Mouse (Mus musculus) forebrain, embryonic 13.5 days (tissue): Measurements from ENCODE around the gene Tbata. TPM values are rescaled to one million over a fixed set of nuclear protein-coding genes. Genes with fewer than 3 reads are reported as not detected.
A peak's percentile ranks its signal among the peaks of the same experiment; 100 is the strongest.

Experiments
- ATAC-seq: fragments of 200-750 bp; cut with Nextera tagmentation; 2 replicates; pipeline ENCODE4 v1.8.0; 2017
- H3K27ac ChIP-seq: fragments of 300-500 bp; sonication (generic); 2 replicates; pipeline ENCODE4 v1.5.1; 2015; ENCODE audit warnings: inconsistent platforms, mild to moderate bottlenecking, moderate library complexity
- H3K27me3 ChIP-seq: fragments of 300-500 bp; sonication (generic); 2 replicates; pipeline ENCODE4 v1.6.1; 2015; ENCODE audit warnings: mild to moderate bottlenecking, inconsistent platforms
- H3K36me3 ChIP-seq: fragments of 300-500 bp; sonication (generic); 2 replicates; pipeline ENCODE4 v1.6.1; 2015; ENCODE audit warnings: mild to moderate bottlenecking, inconsistent platforms; ENCODE audit not compliant: poor library complexity, severe bottlenecking
- H3K4me1 ChIP-seq: fragments of 300-500 bp; sonication (generic); 2 replicates; pipeline ENCODE4 v1.6.1; 2015; ENCODE audit warnings: inconsistent platforms
- H3K4me2 ChIP-seq: fragments of 300-500 bp; sonication (generic); 2 replicates; pipeline ENCODE4 v1.6.1; 2015; ENCODE audit warnings: inconsistent platforms, mild to moderate bottlenecking, moderate library complexity
- H3K4me3 ChIP-seq: fragments of 300-500 bp; sonication (generic); 2 replicates; pipeline ENCODE4 v1.5.1; 2015; ENCODE audit warnings: mild to moderate bottlenecking, inconsistent platforms
- H3K9ac ChIP-seq: fragments of 300-500 bp; sonication (generic); 2 replicates; pipeline ENCODE4 v1.6.1; 2015; ENCODE audit warnings: mild to moderate bottlenecking, inconsistent platforms
- H3K9me3 ChIP-seq: fragments of 300-500 bp; sonication (generic); replicated peaks from 2 replicates; pipeline ENCODE4 v1.6.1; 2016; ENCODE audit warnings: inconsistent platforms
- WGBS: fragments of 180-500 bp; shearing (Covaris S2); methylation state at CpG from one replicate; pipeline ENCODE4 v1.1.7; 2015; 5-methylcytosine and 5-hydroxymethylcytosine counted together
- polyA plus RNA-seq: library from polyadenylated mRNA; unstranded; fragments of >200 nt; fragmentation: Nextera tagmentation; extraction: Ambion mirVana; gene quantifications from 2 replicates; pipeline ENCODE4 v1.2.1, GENCODE M21; 2015

Gene Tbata
- polyA plus RNA-seq, 1 experiment from 2014 or later: 0.85 TPM

GRCm38 (mm10) chr10:61147157-61148040, 24.4 kb upstream of the Tbata start, which contains the start of gene Sgpl1:
Sgpl1 (minus strand) TSS chr10:61147703.
- Histone ChIP-seq H3K4me3 (peak within 1 kb of the TSS; percentile 88), H3K9ac (peak within 1 kb of the TSS; percentile 96), H3K36me3 (0 out of 2 replicates have a peak, but pooled peaks cover 3% of the 10 kb centered on the region), H3K27me3 (no peaks in the 10 kb centered on the region), H3K9me3 (no peaks in the 10 kb centered on the region), H3K4me1 (peaks cover 10% of the 10 kb centered on the region), H3K4me2 (peak within 1 kb of the TSS; percentile 93), H3K27ac (peak within 1 kb of the TSS; percentile 97)
- WGBS: under 1% methylated on average over 78 of the region's 82 CpGs
- peak; percentile 89 for ATAC-seq

DNA sequence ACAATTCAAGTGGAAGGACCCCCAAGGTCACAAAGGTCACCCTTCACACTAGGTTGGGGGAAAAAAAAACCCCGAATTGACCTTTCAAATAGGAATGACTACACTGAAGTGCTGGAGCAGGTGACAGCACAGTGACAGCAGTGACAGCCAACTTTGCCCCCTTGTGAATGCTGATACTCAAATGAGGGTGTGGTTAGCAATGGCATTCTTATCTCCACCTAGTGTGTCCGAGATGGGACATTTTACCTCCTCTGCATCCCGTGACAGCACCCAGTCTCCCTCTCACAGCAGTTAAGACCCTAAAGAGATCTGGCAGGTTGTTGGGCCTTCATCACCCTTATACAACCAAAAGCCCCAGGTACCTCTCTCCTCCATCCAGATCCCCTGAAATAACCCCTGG, 22.3 kb upstream of the Tbata start:
- no peaks in the 10 kb centered on the region for H3K27me3 ChIP-seq
- no peak overlapping the region for H3K9ac ChIP-seq
- no peaks in the 10 kb centered on the region for H3K36me3 ChIP-seq
- no peaks in the 10 kb centered on the region for H3K9me3 ChIP-seq
- WGBS: 88% methylated on average over 3 of the region's 3 CpGs
- no peak for ATAC-seq
- no peak overlapping the region for H3K27ac ChIP-seq
- H3K4me2 ChIP-seq: no peak overlapping the region
- peaks cover 8% of the 10 kb centered on the region for H3K4me1 ChIP-seq
- H3K4me3 ChIP-seq: no peak overlapping the region

DNA sequence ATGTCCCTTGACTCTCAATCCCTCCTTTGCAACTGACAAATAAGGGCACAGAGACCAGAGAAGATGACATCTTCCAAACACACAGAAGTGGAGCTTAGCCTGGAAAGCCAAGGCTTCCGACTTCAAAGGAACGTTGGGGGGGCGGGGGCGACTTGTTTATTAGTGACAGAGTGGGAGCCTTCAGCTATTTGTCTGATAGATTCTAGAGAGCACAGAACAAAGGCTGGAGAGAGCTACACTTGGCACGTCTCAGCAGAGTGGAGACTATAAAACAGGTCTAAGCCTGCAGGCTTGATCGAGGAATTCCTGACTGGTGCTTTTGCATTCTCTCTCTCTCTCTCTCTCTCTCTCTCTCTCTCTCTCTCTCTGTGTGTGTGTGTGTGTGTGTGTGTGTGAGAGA, 21.1 kb upstream of the Tbata start:
- Histone ChIP-seq H3K4me3 (no peak overlapping the region), H3K4me1 (peaks cover 1% of the 10 kb centered on the region), H3K4me2 (no peak overlapping the region), H3K27me3 (no peaks in the 10 kb centered on the region), H3K36me3 (no peaks in the 10 kb centered on the region), H3K9me3 (no peaks in the 10 kb centered on the region), H3K9ac (no peak overlapping the region; the same call in 1 of the 2 replicates), H3K27ac (no peak overlapping the region)
- 55% methylated on average over 6 of the region's 6 CpGs for WGBS
- ATAC-seq: no peak

DNA sequence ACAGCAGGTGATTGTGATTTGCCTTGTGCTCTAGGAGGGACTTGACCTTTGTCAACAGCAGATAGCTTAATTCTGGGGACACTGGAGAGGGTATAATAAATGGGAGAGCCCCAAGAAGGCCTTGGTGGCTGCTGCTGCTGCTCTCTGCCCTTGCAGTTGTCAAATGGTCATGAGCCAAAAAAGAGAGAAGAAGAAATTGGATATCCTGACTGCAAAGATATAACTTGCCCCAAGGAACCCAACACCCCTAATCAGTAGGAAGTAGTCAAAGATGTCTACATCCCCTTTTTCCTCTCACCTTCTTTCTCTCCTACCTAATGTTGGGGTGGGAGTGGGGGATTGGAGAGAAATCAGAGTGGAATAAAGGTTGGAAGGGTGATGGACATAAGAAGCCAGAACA, 19.6 kb upstream of the Tbata start:
- no peak for ATAC-seq

DNA sequence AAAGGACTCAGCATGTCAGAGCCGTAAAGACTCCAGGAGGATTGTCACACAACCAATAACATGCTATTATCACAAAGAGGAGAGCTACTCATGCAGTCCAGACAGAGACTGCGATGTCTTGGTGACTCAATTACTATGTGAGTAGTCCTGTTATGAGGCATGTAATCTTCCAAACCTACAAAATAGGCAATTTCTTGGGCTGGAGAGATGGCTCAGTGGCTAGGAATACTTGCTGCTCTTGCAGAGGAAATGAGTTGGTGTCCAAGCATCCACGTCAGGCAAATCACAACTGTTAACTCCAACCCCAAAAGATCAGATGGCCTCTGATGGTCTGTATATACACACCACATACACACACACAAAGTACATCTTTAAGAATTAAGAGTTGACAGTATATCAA, 16.1 kb upstream of the Tbata start:
- ATAC-seq: no peak
- Histone ChIP-seq H3K27ac (no peak overlapping the region), H3K9me3 (no peaks in the 10 kb centered on the region), H3K4me1 (no peaks in the 10 kb centered on the region), H3K27me3 (no peaks in the 10 kb centered on the region), H3K36me3 (no peaks in the 10 kb centered on the region), H3K4me2 (no peak overlapping the region), H3K4me3 (no peak overlapping the region), H3K9ac (no peak overlapping the region)
- WGBS: 86% methylated on average over 3 of the region's 3 CpGs

More for the DNA sequence above, 19.6 kb upstream of the Tbata start:
- Histone ChIP-seq H3K9ac (no peak overlapping the region), H3K4me3 (no peak overlapping the region), H3K27ac (no peak overlapping the region), H3K27me3 (no peaks in the 10 kb centered on the region), H3K4me1 (no peaks in the 10 kb centered on the region), H3K9me3 (no peaks in the 10 kb centered on the region), H3K36me3 (no peaks in the 10 kb centered on the region), H3K4me2 (no peak overlapping the region)

DNA sequence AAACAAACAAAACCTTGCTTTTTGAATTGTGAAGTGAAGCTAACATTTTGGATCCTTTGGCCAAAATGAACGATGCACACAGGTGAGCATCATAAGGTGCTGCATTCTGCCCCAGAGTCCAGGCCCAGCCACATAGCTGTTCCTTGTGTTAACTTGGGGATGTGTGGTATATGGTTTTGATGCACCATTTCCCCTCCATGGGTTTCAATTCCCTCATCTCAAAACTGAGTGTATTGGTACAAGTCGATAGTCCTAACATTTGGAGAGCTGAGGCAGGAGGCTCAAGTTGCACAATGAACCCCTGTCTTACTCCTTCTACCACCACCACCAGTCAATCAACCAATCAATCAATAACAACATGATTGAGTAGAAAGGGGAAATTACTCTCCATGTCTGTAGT, 15.3 kb upstream of the Tbata start:
- H3K27me3 ChIP-seq: no peaks in the 10 kb centered on the region
- no peak overlapping the region for H3K9ac ChIP-seq
- no peaks in the 10 kb centered on the region for H3K9me3 ChIP-seq
- H3K4me3 ChIP-seq: no peak overlapping the region
- H3K4me1 ChIP-seq: no peaks in the 10 kb centered on the region
- no peak overlapping the region for H3K27ac ChIP-seq
- 91% methylated on average over 2 of the region's 2 CpGs for WGBS
- no peak for ATAC-seq
- H3K36me3 ChIP-seq: no peaks in the 10 kb centered on the region
- no peak overlapping the region for H3K4me2 ChIP-seq

DNA sequence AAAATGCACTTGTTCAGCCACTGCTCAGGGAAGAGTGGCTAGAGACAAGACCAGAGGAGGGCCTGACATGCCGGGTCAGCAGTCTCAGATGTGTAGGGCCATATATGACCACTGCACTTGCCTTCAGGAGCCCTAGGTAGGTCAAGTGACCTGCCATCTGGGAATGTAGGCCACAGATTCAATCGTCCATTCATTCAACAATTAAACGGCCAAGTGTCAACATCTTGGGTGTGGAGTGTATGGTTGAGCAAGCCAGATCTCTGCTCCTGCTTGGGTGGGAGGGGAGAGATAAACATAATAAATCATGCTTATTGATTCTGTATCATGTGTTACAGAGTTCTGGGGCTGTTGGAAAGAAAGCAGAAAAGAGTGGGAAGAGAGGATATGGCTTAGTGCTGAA, 13.2 kb upstream of the Tbata start:
- Histone ChIP-seq H3K4me2 (no peak overlapping the region), H3K9me3 (no peaks in the 10 kb centered on the region), H3K9ac (no peak overlapping the region), H3K4me1 (no peaks in the 10 kb centered on the region), H3K27ac (no peak overlapping the region), H3K36me3 (no peaks in the 10 kb centered on the region), H3K27me3 (no peaks in the 10 kb centered on the region), H3K4me3 (no peak overlapping the region)
- ATAC-seq: no peak
- WGBS: 89% methylated on average over 3 of the region's 3 CpGs

DNA sequence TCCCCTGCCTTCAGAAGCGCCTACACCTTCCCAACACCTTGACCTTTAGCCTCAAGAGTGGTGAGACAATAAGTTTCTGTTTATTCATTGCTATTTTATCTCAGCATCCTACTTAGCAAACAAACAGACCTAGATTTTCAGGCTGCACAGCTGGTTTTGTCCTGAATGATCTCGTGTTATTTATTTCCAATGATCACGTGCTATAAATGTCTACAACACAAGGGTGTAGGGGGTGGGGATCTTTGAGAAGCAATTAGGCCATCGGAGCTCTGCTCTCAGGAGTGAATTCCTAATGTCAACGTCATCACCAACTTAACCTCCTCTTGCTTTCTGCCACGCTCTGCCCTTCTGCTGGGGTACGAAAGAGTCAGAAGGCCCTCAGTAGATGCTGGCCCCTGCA, 11.7 kb upstream of the Tbata start:
- Histone ChIP-seq H3K36me3 (no peaks in the 10 kb centered on the region), H3K27me3 (no peaks in the 10 kb centered on the region), H3K4me2 (no peak overlapping the region), H3K27ac (no peak overlapping the region), H3K4me3 (no peak overlapping the region), H3K4me1 (no peaks in the 10 kb centered on the region), H3K9ac (no peak overlapping the region), H3K9me3 (no peaks in the 10 kb centered on the region)
- ATAC-seq: no peak
- WGBS: 91% methylated on average over 7 of the region's 7 CpGs

- Histone ChIP-seq H3K27ac (no peak overlapping the region), H3K9me3 (no peaks in the 10 kb centered on the region), H3K36me3 (no peaks in the 10 kb centered on the region), H3K9ac (no peak overlapping the region), H3K4me1 (no peaks in the 10 kb centered on the region), H3K4me2 (no peak overlapping the region), H3K27me3 (no peaks in the 10 kb centered on the region), H3K4me3 (no peak overlapping the region)
- WGBS: 78% methylated on average over 4 of the region's 4 CpGs
- ATAC-seq: no peak
These were observed 11.1 kb upstream of the Tbata start for GRCm38 (mm10) chr10:61160671-61161070.

DNA sequence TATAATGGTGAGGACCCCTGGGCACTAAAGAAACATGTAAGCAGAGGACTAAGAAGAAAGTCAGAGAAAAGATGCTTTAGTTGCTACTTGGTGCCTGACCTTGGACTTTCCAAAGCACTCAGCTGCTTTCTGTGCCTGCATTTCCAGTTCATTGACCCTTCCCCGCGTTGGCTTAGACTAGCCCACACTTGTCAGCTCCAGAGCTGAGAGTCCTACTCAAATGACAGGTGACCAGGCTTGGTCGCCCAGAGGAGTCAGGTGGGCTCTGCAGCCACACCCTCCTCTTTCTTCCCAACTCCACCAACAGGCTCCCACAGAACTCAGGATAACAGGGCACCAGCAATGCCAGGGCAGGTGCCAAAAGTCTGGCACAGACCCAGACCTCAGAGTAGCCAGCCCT, 9.4 kb upstream of the Tbata start:
- H3K4me3 ChIP-seq: no peak overlapping the region
- H3K4me1 ChIP-seq: no peaks in the 10 kb centered on the region
- H3K27ac ChIP-seq: no peak overlapping the region
- no peaks in the 10 kb centered on the region for H3K27me3 ChIP-seq
- H3K4me2 ChIP-seq: no peak overlapping the region
- WGBS: 73% methylated on average over 3 of the region's 3 CpGs
- ATAC-seq: no peak
- H3K9me3 ChIP-seq: no peaks in the 10 kb centered on the region
- no peak overlapping the region for H3K9ac ChIP-seq
- H3K36me3 ChIP-seq: no peaks in the 10 kb centered on the region

- 69% methylated on average over 9 of the region's 9 CpGs for WGBS
- H3K4me2 ChIP-seq: no peak overlapping the region
- no peak overlapping the region for H3K9ac ChIP-seq
- no peak overlapping the region for H3K4me3 ChIP-seq
- no peaks in the 10 kb centered on the region for H3K36me3 ChIP-seq
- H3K27me3 ChIP-seq: no peaks in the 10 kb centered on the region
- ATAC-seq: no peak
- no peak overlapping the region for H3K27ac ChIP-seq
- H3K4me1 ChIP-seq: no peaks in the 10 kb centered on the region
- H3K9me3 ChIP-seq: no peaks in the 10 kb centered on the region
These were observed 4.2 kb upstream of the Tbata start for GRCm38 (mm10) chr10:61167333-61168096.

DNA sequence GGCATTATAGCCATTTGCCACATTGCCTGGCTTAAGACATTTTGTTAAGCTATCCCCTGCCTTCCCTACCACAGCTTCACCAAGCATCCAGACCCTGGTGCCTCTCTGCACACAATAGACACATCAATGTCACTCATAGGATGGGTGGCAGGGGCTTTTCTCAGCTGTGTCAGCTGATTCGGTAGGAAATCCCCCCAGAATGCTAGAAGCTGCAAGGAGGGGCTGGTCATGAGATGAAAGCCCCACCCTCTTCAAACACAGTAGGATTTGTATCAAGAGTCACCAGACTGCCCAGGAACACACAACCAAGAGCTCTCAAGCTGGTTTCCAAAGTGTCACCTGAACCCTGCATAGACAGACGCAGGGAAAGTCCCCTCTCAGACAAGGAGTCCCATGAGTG, 3.4 kb upstream of the Tbata start:
- no peak overlapping the region for H3K9ac ChIP-seq
- H3K27ac ChIP-seq: no peak overlapping the region
- H3K4me1 ChIP-seq: no peaks in the 10 kb centered on the region
- no peaks in the 10 kb centered on the region for H3K27me3 ChIP-seq
- ATAC-seq: no peak
- no peaks in the 10 kb centered on the region for H3K36me3 ChIP-seq
- no peak overlapping the region for H3K4me3 ChIP-seq
- H3K9me3 ChIP-seq: no peaks in the 10 kb centered on the region
- no peak overlapping the region for H3K4me2 ChIP-seq
- 64% methylated on average over 2 of the region's 2 CpGs for WGBS
